Mouse (Mus musculus) embryonic facial prominence, embryonic 12.5 days (tissue): ENCODE results near the gene Ptpn22. TPM values are rescaled to one million over a fixed set of nuclear protein-coding genes. Genes with fewer than 3 reads are reported as not detected.
"Not testable (repeated sequence)": the region's sequence is repeated elsewhere in the genome, so short reads cannot be mapped to it uniquely, and the experiment has no call there.

ENCODE experiments used
- ATAC-seq: fragments of 200-750 bp; cut with Nextera tagmentation; 2 replicates; pipeline ENCODE4 v1.8.0; 2017; ENCODE audit not compliant: insufficient number of reproducible peaks, insufficient read depth, low FRiP score, low TSS enrichment
- H3K27ac ChIP-seq: fragments of 300-500 bp; sonication (generic); 2 replicates; pipeline ENCODE4 v1.5.1; 2016; ENCODE audit warnings: mild to moderate bottlenecking
- H3K27me3 ChIP-seq: fragments of 300-500 bp; sonication (generic); 2 replicates; pipeline ENCODE4 v1.6.1; 2016; ENCODE audit warnings: mild to moderate bottlenecking, moderate library complexity
- H3K36me3 ChIP-seq: fragments of 300-500 bp; sonication (generic); 2 replicates; pipeline ENCODE4 v1.6.1; 2016; ENCODE audit warnings: mild to moderate bottlenecking
- H3K4me1 ChIP-seq: fragments of 300-500 bp; sonication (generic); 2 replicates; pipeline ENCODE4 v1.6.1; 2016
- H3K4me2 ChIP-seq: fragments of 300-500 bp; sonication (generic); replicated peaks from 2 replicates; pipeline ENCODE4 v1.6.1; 2016; ENCODE audit warnings: mild to moderate bottlenecking, moderate library complexity
- H3K4me3 ChIP-seq: fragments of 300-500 bp; sonication (generic); 2 replicates; pipeline ENCODE4 v1.5.1; 2016; ENCODE audit warnings: mild to moderate bottlenecking
- H3K9ac ChIP-seq: fragments of 300-500 bp; sonication (generic); 2 replicates; pipeline ENCODE4 v1.6.1; 2016; ENCODE audit warnings: mild to moderate bottlenecking, moderate library complexity
- H3K9me3 ChIP-seq: fragments of 300-500 bp; sonication (generic); 2 replicates; pipeline ENCODE4 v1.6.1; 2016; ENCODE audit warnings: mild to moderate bottlenecking, moderate library complexity
- WGBS: fragments of 180-500 bp; shearing (Covaris S2); methylation state at CpG from one replicate; pipeline ENCODE4 v1.1.7; 2016; 5-methylcytosine and 5-hydroxymethylcytosine counted together
- polyA plus RNA-seq: library from polyadenylated mRNA; unstranded; fragments of >200 nt; fragmentation: Nextera tagmentation; extraction: Ambion mirVana; gene quantifications from 2 replicates; pipeline ENCODE4 v1.2.1, GENCODE M21; 2016

Ptpn22 gene
- 0.37 and 0.66 TPM in 2 replicates for polyA plus RNA-seq

DNA sequence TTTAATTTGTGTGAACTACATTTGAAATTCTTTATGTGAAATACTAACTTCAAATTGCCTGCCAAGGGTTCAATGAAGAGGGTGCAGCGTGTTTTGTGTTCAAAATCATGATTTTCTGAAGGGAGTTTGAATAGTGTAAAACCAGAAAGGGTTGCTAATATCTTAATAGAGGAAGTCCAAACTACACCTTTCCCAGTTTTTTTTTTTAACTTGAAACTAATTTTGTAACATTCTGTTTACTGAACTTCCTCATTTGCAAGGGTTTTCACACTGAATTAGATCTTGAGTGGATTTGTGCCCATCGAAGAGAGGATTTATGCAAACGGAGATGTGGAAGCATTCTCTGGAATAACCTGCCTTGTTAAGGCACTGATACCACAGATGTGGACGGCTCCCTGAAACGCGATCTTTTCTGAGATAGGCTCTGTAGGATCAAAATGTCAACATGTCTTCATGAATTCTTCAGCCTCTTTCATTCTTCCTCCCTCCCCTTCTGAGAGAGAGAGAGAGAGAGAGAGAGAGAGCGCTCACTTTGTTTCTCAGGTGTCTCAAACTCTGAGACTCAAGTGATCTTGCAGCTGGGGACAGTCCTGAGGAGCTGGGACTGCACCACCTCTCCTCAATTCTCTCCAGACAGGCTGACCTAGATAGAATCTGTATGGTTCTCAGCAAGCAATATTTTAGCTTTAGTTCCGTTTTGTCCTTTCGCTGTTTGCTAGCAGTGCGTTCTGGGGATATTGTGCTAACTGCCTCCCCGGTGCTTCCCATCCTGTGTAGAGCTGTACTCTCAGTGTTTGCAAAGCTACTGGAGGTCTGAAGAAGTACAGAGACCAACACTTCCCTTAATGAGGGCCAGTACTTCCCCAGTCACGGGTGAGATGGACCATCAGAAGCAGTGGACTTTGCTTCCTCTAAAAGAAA is at the start of gene Ptpn22:
TSS of gene Ptpn22 (plus strand) at position 915 of the 921 bp plus-strand sequence.
- Histone ChIP-seq H3K9me3 (no peaks in the 10 kb centered on the region), H3K27ac (no peak within 1 kb of the TSS), H3K4me3 (no peak within 1 kb of the TSS), H3K4me2 (no peak within 1 kb of the TSS), H3K36me3 (no peaks in the 10 kb centered on the region), H3K4me1 (no peaks in the 10 kb centered on the region), H3K27me3 (no peaks in the 10 kb centered on the region), H3K9ac (no peak within 1 kb of the TSS)
- no peak for ATAC-seq
- 66% methylated on average over 12 of the region's 12 CpGs for WGBS

DNA sequence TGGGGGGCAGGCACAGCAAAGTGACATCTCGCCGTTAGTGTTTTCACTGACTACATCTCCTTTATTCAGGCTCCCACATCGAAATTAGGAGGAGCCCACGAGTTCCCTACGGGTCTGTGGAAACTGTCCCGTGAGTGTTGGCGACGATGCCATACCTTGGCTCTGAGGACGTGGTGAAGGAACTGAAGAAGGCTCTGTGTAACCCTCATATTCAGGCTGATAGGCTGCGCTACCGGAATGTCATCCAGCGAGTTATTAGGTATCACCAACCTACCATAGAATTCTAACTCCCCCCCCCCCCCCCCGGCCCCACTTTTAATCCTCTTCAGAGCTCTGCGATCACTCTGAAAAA is 49.8 kb upstream of the Ptpn22 start:
- peaks cover 14% of the 10 kb centered on the region for H3K36me3 ChIP-seq
- H3K27me3 ChIP-seq = no peaks in the 10 kb centered on the region
- H3K9ac ChIP-seq = peak overlapping the region; percentile 73
- H3K9me3 ChIP-seq = no peaks in the 10 kb centered on the region
- H3K27ac ChIP-seq = peak overlapping the region; percentile 83
- WGBS = 2% methylated on average over 14 of the region's 14 CpGs
- H3K4me1 ChIP-seq = peaks cover 12% of the 10 kb centered on the region
- H3K4me2 ChIP-seq = peak overlapping the region; percentile 75
- ATAC-seq = peak; percentile 24; the same call in 1 of the 2 replicates
- peak overlapping the region; percentile 82 for H3K4me3 ChIP-seq

DNA sequence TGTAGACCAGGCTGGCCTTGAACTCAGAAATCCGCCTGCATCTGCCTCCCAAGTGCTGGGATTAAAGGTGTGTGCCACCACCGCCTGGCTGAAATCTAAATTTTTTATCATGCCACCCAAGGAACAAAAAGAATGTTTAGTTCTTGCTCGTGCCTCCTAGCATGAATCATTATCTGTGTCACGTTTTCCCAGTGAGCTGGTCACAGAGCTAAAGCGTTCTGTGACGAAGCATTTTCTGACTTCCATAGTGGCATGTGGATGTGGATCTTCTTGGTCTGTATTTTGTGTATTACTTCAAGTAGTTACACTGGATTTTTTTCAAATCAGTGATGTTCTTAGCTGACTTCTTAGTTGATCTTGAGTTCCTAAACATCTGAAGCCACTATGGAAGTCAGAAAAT is 48.6 kb upstream of the Ptpn22 start:
- Histone ChIP-seq H3K4me2 (no peak overlapping the region), H3K9ac (no peak overlapping the region), H3K27ac (no peak overlapping the region), H3K4me1 (peaks cover 12% of the 10 kb centered on the region), H3K27me3 (no peaks in the 10 kb centered on the region), H3K9me3 (no peaks in the 10 kb centered on the region), H3K4me3 (no peak overlapping the region), H3K36me3 (peaks cover 22% of the 10 kb centered on the region)
- 89% methylated on average over 6 of the region's 6 CpGs for WGBS
- no peak for ATAC-seq

DNA sequence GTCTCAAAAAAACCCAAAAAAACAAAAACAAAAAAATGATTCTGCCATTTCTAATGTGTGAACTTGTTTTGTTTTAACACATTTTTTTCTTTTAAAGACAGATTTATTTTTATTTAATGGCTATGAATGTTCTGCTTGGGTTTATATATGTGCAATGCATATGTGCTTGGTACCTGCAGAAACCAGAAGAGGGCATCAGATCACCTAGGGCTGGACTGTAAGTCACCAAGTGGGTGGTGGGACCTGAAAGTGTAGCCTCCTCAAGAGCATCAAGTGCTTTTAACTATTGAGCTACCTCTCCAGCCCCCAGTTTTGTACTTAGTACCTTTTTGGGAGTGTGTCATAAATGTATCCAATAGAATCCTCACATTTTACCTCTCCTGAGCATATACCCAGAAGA is 32.0 kb upstream of the Ptpn22 start:
- H3K27ac ChIP-seq = no peak overlapping the region
- no peak overlapping the region for H3K4me2 ChIP-seq
- no peaks in the 10 kb centered on the region for H3K27me3 ChIP-seq

DNA sequence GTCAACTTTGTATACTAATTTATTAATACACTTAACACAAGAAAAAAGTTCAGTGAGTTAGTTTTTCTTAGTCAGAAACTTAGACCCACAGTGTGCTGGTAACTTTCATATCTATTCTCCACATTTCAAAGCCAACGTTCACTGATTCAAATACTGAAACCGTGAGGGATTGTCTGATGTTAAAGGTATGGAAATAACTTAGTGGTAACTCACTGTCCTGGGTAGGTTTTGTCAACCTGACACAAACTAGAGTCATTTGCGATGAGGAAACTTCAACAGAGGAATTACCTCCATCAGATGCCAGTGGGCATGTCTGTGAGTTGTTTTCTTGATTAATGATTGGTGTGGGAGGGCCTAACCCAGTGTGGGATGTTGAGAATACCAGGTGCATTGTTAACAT is 30.6 kb upstream of the Ptpn22 start:
- H3K9ac ChIP-seq = no peak overlapping the region
- H3K4me3 ChIP-seq = no peak overlapping the region
- no peaks in the 10 kb centered on the region for H3K4me1 ChIP-seq
- H3K27ac ChIP-seq = no peak overlapping the region
- 86% methylated on average over 3 of the region's 3 CpGs for WGBS
- no peaks in the 10 kb centered on the region for H3K27me3 ChIP-seq
- no peaks in the 10 kb centered on the region for H3K9me3 ChIP-seq
- H3K4me2 ChIP-seq = no peak overlapping the region
- H3K36me3 ChIP-seq = no peaks in the 10 kb centered on the region
- ATAC-seq = no peak

More for the DNA sequence above, 32.0 kb upstream of the Ptpn22 start:
- Histone ChIP-seq H3K9me3 (no peaks in the 10 kb centered on the region), H3K9ac (no peak overlapping the region), H3K4me3 (no peak overlapping the region), H3K36me3 (peaks cover 5% of the 10 kb centered on the region; the same call in 1 of the 2 replicates), H3K4me1 (no peaks in the 10 kb centered on the region)
- no peak for ATAC-seq

DNA sequence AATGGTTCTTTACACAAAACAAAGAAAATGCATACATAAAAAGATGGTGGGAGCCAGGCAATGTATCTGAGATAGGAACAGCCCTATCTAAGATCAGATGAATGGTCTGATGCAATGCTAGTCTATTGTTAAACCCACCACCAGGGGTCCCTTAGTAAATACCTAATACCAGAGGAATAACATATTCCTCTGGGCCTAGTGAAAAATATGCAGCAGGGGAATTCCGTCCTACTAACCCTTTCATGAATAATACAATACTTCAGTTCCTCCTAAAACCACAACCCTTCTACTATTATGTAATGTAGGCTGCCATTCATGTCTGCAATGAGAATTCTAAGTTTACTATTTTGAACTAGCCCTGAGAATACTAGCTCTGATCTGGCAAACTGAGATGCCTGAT is 28.9 kb upstream of the Ptpn22 start:
- H3K9me3 ChIP-seq, ATAC-seq, H3K27me3 ChIP-seq, H3K27ac ChIP-seq, H3K4me1 ChIP-seq, H3K36me3 ChIP-seq, H3K4me3 ChIP-seq, H3K4me2 ChIP-seq, H3K9ac ChIP-seq: not testable (repeated sequence)
- WGBS = 70% methylated on average over 1 of the region's 1 CpGs

DNA sequence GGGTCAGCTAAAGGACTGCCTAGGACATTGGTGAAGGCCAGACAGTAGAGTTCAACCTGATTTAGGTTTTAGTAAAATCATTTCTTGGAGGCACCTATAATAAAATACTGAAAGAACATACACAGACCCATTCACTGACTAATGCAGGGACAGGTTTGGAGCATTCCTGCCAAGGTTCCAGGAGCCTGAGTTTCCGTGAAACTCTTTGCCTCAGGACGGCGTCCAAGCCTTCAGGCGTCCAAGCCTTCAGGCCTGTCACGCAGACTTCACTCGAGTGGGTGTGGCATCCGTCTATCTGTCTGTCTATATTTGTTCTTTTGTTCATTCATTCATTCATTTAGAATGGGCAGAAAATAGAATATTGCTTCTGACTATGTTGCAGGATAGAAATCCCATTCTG is 28.4 kb upstream of the Ptpn22 start:
- H3K9me3 ChIP-seq = no peaks in the 10 kb centered on the region

DNA sequence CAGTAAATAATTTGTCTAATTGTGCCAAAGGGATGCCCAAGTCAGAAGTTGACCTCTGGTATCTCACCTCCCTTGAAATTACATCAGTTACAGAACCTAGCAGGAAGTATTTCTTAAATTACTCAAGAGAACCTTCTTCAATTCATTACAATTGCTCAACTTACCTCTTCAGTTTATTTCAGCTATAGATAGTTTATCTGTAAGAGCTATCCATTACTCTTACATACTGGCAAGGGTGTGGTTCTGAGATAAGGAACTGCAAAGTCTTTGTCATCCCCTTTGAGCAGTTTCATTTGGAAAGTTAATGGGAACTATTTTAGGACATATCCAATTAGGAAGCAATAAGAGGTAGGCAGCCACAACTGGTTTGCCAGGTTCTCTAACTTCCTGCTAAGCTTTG is 27.2 kb upstream of the Ptpn22 start, which contains the start of gene Bcl2l15:
TSS of gene Bcl2l15 (plus strand) at position 176 of the 400 bp plus-strand sequence.
- Histone ChIP-seq H3K27ac (no peak within 1 kb of the TSS), H3K9me3 (no peaks in the 10 kb centered on the region), H3K4me2 (no peak within 1 kb of the TSS), H3K27me3 (no peaks in the 10 kb centered on the region), H3K36me3 (no peaks in the 10 kb centered on the region), H3K4me1 (no peaks in the 10 kb centered on the region), H3K4me3 (no peak within 1 kb of the TSS), H3K9ac (no peak within 1 kb of the TSS)
- ATAC-seq = no peak

More for the DNA sequence above, 28.4 kb upstream of the Ptpn22 start:
- Histone ChIP-seq H3K4me2 (no peak overlapping the region), H3K4me1 (no peaks in the 10 kb centered on the region), H3K27me3 (no peaks in the 10 kb centered on the region), H3K9ac (no peak overlapping the region), H3K27ac (no peak overlapping the region), H3K36me3 (no peaks in the 10 kb centered on the region), H3K4me3 (no peak overlapping the region)
- ATAC-seq = no peak
- 80% methylated on average over 7 of the region's 7 CpGs for WGBS

DNA sequence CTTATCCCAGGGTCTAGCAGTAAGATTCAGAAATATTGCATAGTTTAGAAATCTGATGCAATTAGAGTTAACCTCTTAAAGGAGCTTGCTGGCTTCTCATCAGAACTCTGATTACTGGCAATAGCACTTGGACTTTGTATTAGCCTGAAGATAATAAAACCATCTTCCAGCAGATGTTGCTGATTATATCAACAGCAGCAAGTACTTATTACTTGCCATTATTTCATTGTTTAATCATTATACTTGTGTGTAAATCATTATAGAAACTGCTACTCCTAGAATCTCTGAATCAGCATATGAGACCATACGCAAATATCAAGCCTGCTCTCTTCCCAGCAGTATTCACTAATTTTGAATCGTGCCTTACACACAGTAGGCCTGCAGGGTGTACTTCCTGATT is 25.6 kb upstream of the Ptpn22 start:
- Histone ChIP-seq H3K27ac (no peak overlapping the region), H3K9me3 (no peaks in the 10 kb centered on the region), H3K9ac (no peak overlapping the region), H3K27me3 (no peaks in the 10 kb centered on the region), H3K4me2 (no peak overlapping the region), H3K36me3 (no peaks in the 10 kb centered on the region), H3K4me1 (no peaks in the 10 kb centered on the region), H3K4me3 (no peak overlapping the region)
- 84% methylated on average over 2 of the region's 2 CpGs for WGBS
- ATAC-seq = no peak

DNA sequence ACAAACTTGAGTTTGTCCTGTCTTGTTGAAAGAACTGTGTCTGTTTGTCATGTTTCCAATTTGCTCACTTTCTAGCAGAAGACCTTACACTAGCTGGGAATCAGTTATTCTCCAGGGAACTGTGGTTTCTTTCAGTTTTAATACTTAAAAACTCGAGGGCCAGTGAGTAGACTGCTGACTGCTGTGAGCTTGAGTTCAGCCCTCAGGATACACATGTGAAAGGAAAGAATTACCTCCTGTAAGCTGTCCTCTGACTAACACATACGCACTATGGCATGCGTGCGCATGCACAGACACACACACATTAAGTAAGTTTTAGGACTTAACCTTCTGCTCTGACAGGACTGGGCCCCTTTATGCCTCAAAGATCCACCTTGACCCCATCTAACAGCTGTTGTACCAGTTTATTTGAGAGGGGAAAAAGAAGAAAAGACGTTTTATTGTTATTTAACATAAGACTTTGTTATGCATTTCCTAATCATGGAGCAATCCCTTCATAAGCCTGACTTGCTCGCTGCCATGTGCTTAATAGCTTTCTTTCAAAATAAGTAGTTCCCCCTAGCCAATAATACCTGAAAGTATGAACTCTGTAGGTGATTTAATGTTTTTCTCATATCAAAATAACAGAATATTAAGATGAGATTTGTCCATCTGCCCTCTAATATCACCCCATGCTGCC is 24.2 kb upstream of the Ptpn22 start:
- Histone ChIP-seq H3K27ac (no peak overlapping the region), H3K36me3 (no peaks in the 10 kb centered on the region), H3K9ac (no peak overlapping the region), H3K4me1 (no peaks in the 10 kb centered on the region), H3K27me3 (no peaks in the 10 kb centered on the region), H3K9me3 (no peaks in the 10 kb centered on the region), H3K4me3 (no peak overlapping the region), H3K4me2 (no peak overlapping the region)
- WGBS = 64% methylated on average over 6 of the region's 6 CpGs
- no peak for ATAC-seq

DNA sequence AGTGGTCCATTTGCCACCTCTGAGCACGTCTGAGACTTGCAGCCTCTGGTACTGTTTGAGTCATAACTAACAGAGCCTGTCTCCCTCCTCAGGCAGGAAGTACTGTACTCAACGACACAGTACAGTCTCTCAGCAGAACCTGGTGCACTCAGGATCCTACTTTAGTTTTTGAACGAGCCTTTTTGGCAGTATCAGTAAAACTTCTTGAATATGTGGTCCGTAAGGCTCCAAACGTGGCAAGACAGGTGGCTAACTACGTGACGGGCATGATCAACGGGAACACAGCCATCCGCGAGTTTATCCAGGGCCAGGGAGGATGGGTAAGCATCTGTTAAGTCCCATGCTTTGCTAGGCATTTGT is 23.7 kb upstream of the Ptpn22 start:
- Histone ChIP-seq H3K36me3 (no peaks in the 10 kb centered on the region), H3K27me3 (no peaks in the 10 kb centered on the region), H3K27ac (no peak overlapping the region), H3K4me2 (no peak overlapping the region), H3K9me3 (no peaks in the 10 kb centered on the region), H3K4me3 (no peak overlapping the region), H3K4me1 (no peaks in the 10 kb centered on the region), H3K9ac (no peak overlapping the region)
- WGBS = 79% methylated on average over 10 of the region's 10 CpGs
- no peak for ATAC-seq

DNA sequence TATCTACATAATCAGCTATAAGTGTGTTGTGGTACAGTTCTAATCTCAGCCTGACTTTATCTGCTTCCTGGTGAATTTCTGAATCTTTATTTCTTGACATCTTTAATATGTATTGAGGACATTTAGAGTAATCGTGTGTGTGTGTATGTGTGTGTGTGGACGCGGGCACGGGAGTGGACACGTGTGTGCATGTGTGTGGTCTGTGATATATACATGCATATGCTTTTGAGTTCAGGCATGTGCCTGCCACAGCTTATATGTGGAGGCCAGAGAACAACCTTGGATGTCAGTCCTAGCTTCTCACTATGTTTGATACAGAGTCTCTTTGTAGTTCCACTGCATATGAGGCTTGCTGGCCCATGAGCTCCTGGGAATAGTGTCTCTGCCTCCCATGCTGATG is 23.1 kb upstream of the Ptpn22 start:
- no peaks in the 10 kb centered on the region for H3K36me3 ChIP-seq
- no peak overlapping the region for H3K27ac ChIP-seq
- no peak for ATAC-seq
- no peaks in the 10 kb centered on the region for H3K27me3 ChIP-seq
- no peaks in the 10 kb centered on the region for H3K9me3 ChIP-seq
- 93% methylated on average over 5 of the region's 5 CpGs for WGBS
- H3K4me1 ChIP-seq = no peaks in the 10 kb centered on the region
- no peak overlapping the region for H3K4me2 ChIP-seq
- H3K9ac ChIP-seq = no peak overlapping the region
- no peak overlapping the region for H3K4me3 ChIP-seq
